Comparison of ENCODE assay signal across 14 mouse cellular contexts in genomic region chr6:28717845-28718237, GRCm38 (mm10).
DNase-seq lines count a peak whose midpoint lies in the region; ATAC-seq and TF ChIP-seq lines count a peak whose summit lies in the region.
"Had no signal": no experiment of that assay in that cellular context is flagged by ENCODE, and none has a peak within 500 bp of the region (broad histone marks: within the 10 kb centered on the region; RNA-seq: fewer than 3 reads in every experiment).

No protein-coding gene starts in this region.

- H3K4me1 ChIP-seq in lung, postnatal 0 days (ENCODE audit: insufficient read depth, low read depth, low read length): no peaks in the 10 kb centered on the region

- no peaks in the 10 kb centered on the region for H3K36me3 ChIP-seq in lung, postnatal 0 days (ENCODE audit: insufficient read depth, low read length)
- H3K36me3 ChIP-seq: midbrain, embryonic 12.5 days had no signal

- DNase-seq in heart, postnatal 10 days: peak; percentile 35 to 39
- no peak for DNase-seq in heart, adult 8-10 months (ENCODE audit: low spot score)
- peak; percentile 13 for DNase-seq in lung, postnatal 0 days (ENCODE audit: low spot score)
- no peak for DNase-seq in lung, postnatal 25 days (ENCODE audit: low spot score)
- peak; percentile 43 for DNase-seq in NIH3T3 (ENCODE audit: low read depth)
- peak; percentile 18 for DNase-seq in lung, postnatal 36 days
- no peak for DNase-seq in adrenal gland, postnatal 10 days
- DNase-seq: cerebellum, adult 9-11 months; embryo, embryonic 11 days; kidney, postnatal 25 days; liver; lung, embryonic 14.5 days had no signal

- H3K27ac ChIP-seq in lung, postnatal 0 days (ENCODE audit: low read length): no peak overlapping the region
- H3K27ac ChIP-seq: midbrain, embryonic 12.5 days had no signal

- WGBS in lung, postnatal 0 days: 22% methylated on average over 4 of the region's 4 CpGs

- H3K9me3 ChIP-seq in lung, postnatal 0 days (ENCODE audit: low read length): no peaks in the 10 kb centered on the region
- H3K9me3 ChIP-seq: midbrain, embryonic 12.5 days had no signal

- H3K4me2 ChIP-seq in lung, postnatal 0 days (replicated peaks; ENCODE audit: low read depth, low read length): no peak overlapping the region
- H3K4me2 ChIP-seq: lung, embryonic 14.5 days; midbrain, embryonic 12.5 days had no signal

- no peaks in the 10 kb centered on the region for H3K27me3 ChIP-seq in lung, postnatal 0 days (replicated peaks; ENCODE audit: insufficient read depth, low read length)
- H3K27me3 ChIP-seq: midbrain, embryonic 12.5 days had no signal

- TF ChIP-seq EP300 in lung, postnatal 0 days (IDR thresholded peaks at IDR 0.05): no peak

- no peak for TF ChIP-seq CTCF in lung, postnatal 0 days (IDR thresholded peaks at IDR 0.05)

- H3K9ac ChIP-seq in lung, postnatal 0 days (replicated peaks; ENCODE audit: low read depth): no peak overlapping the region
- H3K9ac ChIP-seq: lung, embryonic 14.5 days; midbrain, embryonic 12.5 days had no signal

- intact Hi-C loops in heart, postnatal 10 days (cut with DNase I): no loop called here

- ATAC-seq in lung, postnatal 0 days: no peak
- ATAC-seq: inflammation-experienced regulatory T-cells, adult 6 months had no signal

- H3K4me3 ChIP-seq in lung, postnatal 0 days (ENCODE audit: low read depth, low read length): no peak overlapping the region
- H3K4me3 ChIP-seq: midbrain, embryonic 12.5 days had no signal

Comparison
In these comparisons a context has a peak if more than half of its experiments do, and no peak if none do; other contexts are left out.
1. DNase-seq: peak in heart, postnatal 10 days (2 of 2), lung, postnatal 0 days (single experiment), NIH3T3 (single experiment) and lung, postnatal 36 days (single experiment); none in heart, adult 8-10 months (single experiment), lung, postnatal 25 days (single experiment) and adrenal gland, postnatal 10 days (single experiment).